Mouse (Mus musculus): ENCODE measurements around the gene Ppp1r15b.
A peak's percentile ranks its signal among the peaks of the same experiment; 100 is the strongest.

GRCm38 (mm10) chr1:133130638-133131560, at the start of gene Ppp1r15b:
- TF ChIP-seq POLR2A (IDR thresholded peaks at IDR 0.05; ENCODE audit: borderline replicate concordance, insufficient read depth, low read length) (peak; percentile 71), CTCF (IDR thresholded peaks at IDR 0.05; ENCODE audit: borderline replicate concordance, insufficient read depth, low read depth, low read length) (no peak)

All from cerebellum, adult 2 months (tissue).